Mouse (Mus musculus) midbrain, embryonic 15.5 days (tissue): ENCODE results near the gene Pomgnt2. TPM values are rescaled to one million over a fixed set of nuclear protein-coding genes. Genes with fewer than 3 reads are reported as not detected.
A peak's percentile ranks its signal among the peaks of the same experiment; 100 is the strongest.

Experiments used
- ATAC-seq: fragments of 200-750 bp; cut with Nextera tagmentation; replicated peaks from 2 replicates; pipeline ENCODE4 v1.8.0; 2017; ENCODE audit warnings: moderate TSS enrichment
- H3K27ac ChIP-seq: fragments of 300-500 bp; sonication (generic); 2 replicates; pipeline ENCODE4 v1.5.1; 2015; ENCODE audit warnings: mild to moderate bottlenecking, inconsistent platforms
- H3K27me3 ChIP-seq: fragments of 300-500 bp; sonication (generic); replicated peaks from 2 replicates; pipeline ENCODE4 v1.6.1; 2015; ENCODE audit warnings: inconsistent platforms
- H3K36me3 ChIP-seq: fragments of 300-500 bp; sonication (generic); replicated peaks from 2 replicates; pipeline ENCODE4 v1.6.1; 2015; ENCODE audit warnings: inconsistent platforms
- H3K4me1 ChIP-seq: fragments of 300-500 bp; sonication (generic); 2 replicates; pipeline ENCODE4 v1.6.1; 2015; ENCODE audit warnings: inconsistent platforms
- H3K4me2 ChIP-seq: fragments of 300-500 bp; sonication (generic); 2 replicates; pipeline ENCODE4 v1.6.1; 2015; ENCODE audit warnings: inconsistent platforms, mild to moderate bottlenecking, moderate library complexity
- H3K4me3 ChIP-seq: fragments of 300-500 bp; sonication (generic); 2 replicates; pipeline ENCODE4 v1.5.1; 2015; ENCODE audit warnings: mild to moderate bottlenecking, inconsistent platforms
- H3K9ac ChIP-seq: fragments of 300-500 bp; sonication (generic); 2 replicates; pipeline ENCODE4 v1.6.1; 2015; ENCODE audit warnings: mild to moderate bottlenecking, inconsistent platforms
- H3K9me3 ChIP-seq: fragments of 300-500 bp; sonication (generic); 2 replicates; pipeline ENCODE4 v1.6.1; 2016; ENCODE audit warnings: inconsistent platforms
- WGBS: fragments of 180-500 bp; shearing (Covaris S2); methylation state at CpG from one replicate; pipeline ENCODE4 v1.1.7; 2015; ENCODE audit warnings: mixed read lengths; 5-methylcytosine and 5-hydroxymethylcytosine counted together
- polyA plus RNA-seq: library from polyadenylated mRNA; unstranded; fragments of >200 nt; fragmentation: Nextera tagmentation; extraction: Ambion mirVana; gene quantifications from 2 replicates; pipeline ENCODE4 v1.2.1, GENCODE M21; 2015

The Pomgnt2 gene
- polyA plus RNA-seq, 1 experiment from 2014 or later, result 37.1 TPM

- no peak for ATAC-seq
- Histone ChIP-seq H3K9ac (no peak overlapping the region), H3K4me1 (peaks cover 11% of the 10 kb centered on the region), H3K27ac (no peak overlapping the region), H3K9me3 (no peaks in the 10 kb centered on the region), H3K4me3 (no peak overlapping the region), H3K4me2 (no peak overlapping the region), H3K36me3 (no peaks in the 10 kb centered on the region), H3K27me3 (no peaks in the 10 kb centered on the region; the same call in 1 of the 2 replicates)
- 12% methylated on average over 7 of the region's 7 CpGs for WGBS
Observed at GRCm38 (mm10) chr9:122006609-122007008, 9.7 kb upstream of the Pomgnt2 start.

- Histone ChIP-seq H3K27me3 (no peaks in the 10 kb centered on the region; the same call in 1 of the 2 replicates), H3K9ac (no peak overlapping the region), H3K4me1 (peaks cover 11% of the 10 kb centered on the region), H3K27ac (no peak overlapping the region), H3K4me3 (no peak overlapping the region), H3K9me3 (no peaks in the 10 kb centered on the region), H3K36me3 (no peaks in the 10 kb centered on the region), H3K4me2 (no peak overlapping the region)
- 91% methylated on average over 2 of the region's 2 CpGs for WGBS
- no peak for ATAC-seq
Observed at GRCm38 (mm10) chr9:122006175-122006574, 9.3 kb upstream of the Pomgnt2 start.

DNA sequence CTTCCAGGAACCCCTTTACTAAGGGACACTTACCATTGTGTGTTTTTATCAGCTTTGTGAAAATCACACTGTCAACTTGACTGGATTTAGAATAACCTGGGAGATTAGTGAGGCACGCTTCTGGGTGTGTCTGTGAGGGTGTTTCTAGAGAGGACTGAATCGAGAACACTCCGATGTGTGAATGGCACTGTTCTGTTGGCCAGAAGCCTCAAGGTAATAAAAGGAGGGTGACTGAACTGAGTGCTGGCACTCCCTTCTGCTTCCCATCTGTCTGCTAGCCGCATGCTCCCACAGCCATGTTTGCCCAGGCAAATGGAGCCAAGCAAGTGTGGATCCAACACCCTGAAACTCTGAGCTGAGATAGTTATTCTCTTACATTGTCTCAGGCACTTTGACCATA lies 1.1 kb upstream of the Pomgnt2 start:
- H3K27ac ChIP-seq, result no peak overlapping the region
- no peaks in the 10 kb centered on the region for H3K36me3 ChIP-seq
- H3K4me2 ChIP-seq, result no peak overlapping the region
- no peaks in the 10 kb centered on the region for H3K27me3 ChIP-seq
- H3K9ac ChIP-seq, result no peak overlapping the region
- no peak for ATAC-seq
- no peaks in the 10 kb centered on the region for H3K9me3 ChIP-seq
- H3K4me1 ChIP-seq, result peaks cover 22% of the 10 kb centered on the region
- no peak overlapping the region for H3K4me3 ChIP-seq
- 75% methylated on average over 4 of the region's 4 CpGs for WGBS

DNA sequence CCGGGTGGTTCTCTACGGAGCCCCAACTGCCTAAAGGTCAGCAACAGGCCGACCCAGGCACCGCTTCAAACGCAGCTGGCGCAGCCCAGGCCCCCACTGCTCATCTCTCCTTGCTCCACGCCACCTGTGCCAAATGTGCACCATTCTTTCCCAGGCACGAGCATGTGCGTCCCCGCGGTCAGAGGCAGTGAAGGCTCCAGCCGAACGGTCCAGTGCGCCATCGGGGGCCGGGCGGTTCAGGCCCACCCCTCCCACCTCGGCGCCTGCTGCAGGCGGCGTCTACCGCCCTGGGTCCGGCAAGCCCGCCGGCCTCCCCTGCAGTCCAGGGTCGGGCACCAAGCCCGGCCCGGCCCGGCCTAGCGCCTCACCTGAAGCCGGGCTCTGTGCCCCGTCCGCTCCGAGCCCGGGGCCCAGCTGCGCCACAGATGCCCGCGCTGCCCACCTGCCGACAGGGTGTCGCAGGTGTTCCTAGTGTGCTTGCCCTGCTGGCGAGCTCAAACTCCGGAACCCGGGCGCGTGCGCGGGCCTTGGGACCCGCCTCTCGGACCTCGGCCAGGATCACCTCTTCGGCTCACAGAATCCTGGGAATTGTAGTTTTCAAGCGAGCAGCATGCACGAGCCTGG lies 1.3 kb downstream of the Pomgnt2 start:
- peak overlapping the region; percentile 72 for H3K4me2 ChIP-seq
- H3K4me3 ChIP-seq, result peak overlapping the region; percentile 57
- under 1% methylated on average over 52 of the region's 53 CpGs for WGBS
- H3K27ac ChIP-seq, result 0 out of 2 replicates have a peak overlapping the region, but pooled peaks have one; percentile 22
- H3K9me3 ChIP-seq, result no peaks in the 10 kb centered on the region
- peak; percentile 92 for ATAC-seq
- no peaks in the 10 kb centered on the region for H3K36me3 ChIP-seq
- H3K9ac ChIP-seq, result peak overlapping the region; percentile 68
- peaks cover 22% of the 10 kb centered on the region for H3K4me1 ChIP-seq
- no peaks in the 10 kb centered on the region for H3K27me3 ChIP-seq

- peak overlapping the region; percentile 68 for H3K9ac ChIP-seq
- 18% methylated on average over 10 of the region's 10 CpGs for WGBS
- no peak overlapping the region for H3K27ac ChIP-seq
- H3K9me3 ChIP-seq, result no peaks in the 10 kb centered on the region
- no peaks in the 10 kb centered on the region for H3K27me3 ChIP-seq
- no peaks in the 10 kb centered on the region for H3K36me3 ChIP-seq
- H3K4me3 ChIP-seq, result peak overlapping the region; percentile 57
- H3K4me1 ChIP-seq, result peaks cover 22% of the 10 kb centered on the region
- H3K4me2 ChIP-seq, result peak overlapping the region; percentile 72
- peak; percentile 5; the same call in 1 of the 2 replicates for ATAC-seq
Observed at GRCm38 (mm10) chr9:121995077-121995476, 1.8 kb downstream of the Pomgnt2 start.

DNA sequence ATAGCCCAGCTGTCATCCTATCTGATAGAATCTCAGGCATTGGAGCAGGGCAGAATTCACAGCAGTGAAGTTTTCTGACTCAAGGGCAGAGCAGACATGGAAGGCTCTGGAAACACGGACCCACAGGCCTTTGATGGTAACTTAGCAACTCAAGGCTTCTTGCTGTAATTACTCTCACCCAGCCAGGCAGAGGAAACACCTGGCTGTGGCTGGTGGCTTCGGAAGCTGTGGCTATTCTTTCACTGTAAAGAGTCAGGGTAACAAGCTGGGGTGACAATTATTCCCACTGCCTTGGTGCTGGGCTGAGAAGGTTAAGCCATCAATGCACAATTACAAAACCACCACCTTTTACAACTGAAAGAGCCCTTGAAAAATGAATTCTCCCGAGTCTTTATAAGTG lies 3.9 kb downstream of the Pomgnt2 start:
- no peak overlapping the region for H3K27ac ChIP-seq
- ATAC-seq, result no peak
- H3K36me3 ChIP-seq, result no peaks in the 10 kb centered on the region
- no peaks in the 10 kb centered on the region for H3K27me3 ChIP-seq
- H3K9me3 ChIP-seq, result no peaks in the 10 kb centered on the region
- no peak overlapping the region for H3K4me2 ChIP-seq
- H3K4me1 ChIP-seq, result peaks cover 22% of the 10 kb centered on the region
- H3K9ac ChIP-seq, result no peak overlapping the region
- 73% methylated on average over 3 of the region's 3 CpGs for WGBS
- no peak overlapping the region for H3K4me3 ChIP-seq

- H3K27me3 ChIP-seq, result no peaks in the 10 kb centered on the region
- no peak overlapping the region for H3K9ac ChIP-seq
- no peaks in the 10 kb centered on the region for H3K9me3 ChIP-seq
- H3K4me2 ChIP-seq, result no peak overlapping the region
- no peak overlapping the region for H3K4me3 ChIP-seq
- 70% methylated on average over 5 of the region's 5 CpGs for WGBS
- no peaks in the 10 kb centered on the region for H3K36me3 ChIP-seq
- peaks cover 22% of the 10 kb centered on the region for H3K4me1 ChIP-seq
- no peak overlapping the region for H3K27ac ChIP-seq
- ATAC-seq, result no peak
Observed at GRCm38 (mm10) chr9:121991041-121991440, 5.9 kb downstream of the Pomgnt2 start.

DNA sequence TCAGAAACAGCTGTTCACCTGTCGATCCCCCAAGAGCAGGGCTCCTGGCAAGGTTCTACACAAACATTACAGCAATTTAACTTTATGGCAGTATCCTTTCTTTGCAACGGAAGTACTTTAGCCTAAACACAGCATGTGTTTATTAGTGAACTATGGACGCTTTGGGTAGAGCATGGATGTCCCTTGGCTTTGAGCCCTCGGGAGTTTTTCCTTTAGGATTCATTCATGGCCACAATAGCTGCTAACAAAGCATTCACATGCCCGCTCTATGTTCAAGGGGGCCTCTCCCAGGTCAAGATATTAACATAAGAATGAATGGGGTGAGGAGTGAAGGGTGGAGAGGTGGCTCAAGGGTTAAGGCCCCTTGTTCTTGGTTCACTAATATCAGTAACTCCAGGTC lies 7.4 kb downstream of the Pomgnt2 start:
- ATAC-seq, result no peak
- Histone ChIP-seq H3K4me3 (no peak overlapping the region), H3K4me1 (peaks cover 17% of the 10 kb centered on the region), H3K4me2 (no peak overlapping the region), H3K36me3 (no peaks in the 10 kb centered on the region), H3K9me3 (no peaks in the 10 kb centered on the region), H3K9ac (no peak overlapping the region), H3K27ac (no peak overlapping the region), H3K27me3 (no peaks in the 10 kb centered on the region)
- 20% methylated on average over 5 of the region's 5 CpGs for WGBS

GRCm38 (mm10) chr9:121988910-121989309 lies 8.0 kb downstream of the Pomgnt2 start:
- Histone ChIP-seq H3K4me1 (peaks cover 11% of the 10 kb centered on the region), H3K4me3 (no peak overlapping the region), H3K9ac (no peak overlapping the region), H3K9me3 (no peaks in the 10 kb centered on the region), H3K27ac (no peak overlapping the region), H3K27me3 (no peaks in the 10 kb centered on the region), H3K4me2 (no peak overlapping the region), H3K36me3 (no peaks in the 10 kb centered on the region)
- 80% methylated on average over 3 of the region's 3 CpGs for WGBS
- ATAC-seq, result no peak

DNA sequence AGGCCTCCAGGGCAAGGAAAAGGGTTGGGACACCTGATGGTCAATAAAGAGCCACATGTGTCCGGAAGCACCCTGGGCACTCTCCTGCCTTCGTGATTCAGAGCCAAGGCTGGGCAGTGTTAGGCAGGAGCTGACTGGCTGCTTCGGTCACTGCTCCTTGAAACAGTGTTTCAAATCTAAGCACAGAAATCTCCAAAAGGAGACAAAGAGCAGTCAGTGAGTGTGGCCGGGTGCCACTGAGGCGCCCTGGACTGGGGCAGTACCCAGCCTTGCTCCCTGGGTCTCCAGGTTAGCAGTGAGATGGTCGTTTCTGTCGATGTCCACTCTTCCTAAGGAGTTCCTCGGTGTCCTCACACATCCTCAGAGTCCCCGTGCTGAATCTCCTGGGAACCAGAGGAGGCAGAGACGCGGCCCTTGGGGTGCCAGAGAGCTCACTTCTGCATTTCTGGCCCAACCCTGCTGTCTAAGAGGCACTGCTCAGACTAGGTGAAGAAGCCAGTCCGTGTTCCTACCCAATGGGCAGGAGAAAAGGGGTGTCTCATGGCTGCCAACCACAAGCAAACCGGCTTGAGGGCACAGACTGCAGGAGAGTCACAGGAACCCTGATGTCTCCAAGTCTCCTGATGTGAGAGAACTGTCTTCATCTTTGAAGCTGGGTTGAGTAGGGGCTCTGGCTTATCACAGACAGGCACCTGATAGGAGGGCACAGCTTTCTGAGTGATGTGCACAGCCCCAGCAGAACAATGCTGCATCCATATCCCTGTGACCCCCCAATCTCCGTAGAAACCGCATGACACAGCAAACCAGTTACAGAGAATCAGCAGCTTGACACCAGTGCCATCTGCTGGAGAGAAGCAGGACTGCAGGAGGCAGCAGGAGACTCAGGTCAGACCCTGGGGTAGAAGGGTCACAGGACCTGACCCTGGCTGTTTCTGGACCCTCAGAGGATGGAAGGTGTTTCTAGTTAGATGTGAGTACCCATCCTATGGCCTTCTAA lies 12.1 kb downstream of the Pomgnt2 start:
- no peak overlapping the region for H3K4me3 ChIP-seq
- H3K27ac ChIP-seq, result no peak overlapping the region
- H3K36me3 ChIP-seq, result 0 out of 2 replicates have a peak, but pooled peaks cover 4% of the 10 kb centered on the region
- 71% methylated on average over 15 of the region's 15 CpGs for WGBS
- no peaks in the 10 kb centered on the region for H3K9me3 ChIP-seq
- ATAC-seq, result peak; percentile 41; the same call in 1 of the 2 replicates
- H3K27me3 ChIP-seq, result no peaks in the 10 kb centered on the region
- H3K4me2 ChIP-seq, result no peak overlapping the region
- H3K9ac ChIP-seq, result no peak overlapping the region
- H3K4me1 ChIP-seq, result peaks cover 4% of the 10 kb centered on the region; the same call in 1 of the 2 replicates

DNA sequence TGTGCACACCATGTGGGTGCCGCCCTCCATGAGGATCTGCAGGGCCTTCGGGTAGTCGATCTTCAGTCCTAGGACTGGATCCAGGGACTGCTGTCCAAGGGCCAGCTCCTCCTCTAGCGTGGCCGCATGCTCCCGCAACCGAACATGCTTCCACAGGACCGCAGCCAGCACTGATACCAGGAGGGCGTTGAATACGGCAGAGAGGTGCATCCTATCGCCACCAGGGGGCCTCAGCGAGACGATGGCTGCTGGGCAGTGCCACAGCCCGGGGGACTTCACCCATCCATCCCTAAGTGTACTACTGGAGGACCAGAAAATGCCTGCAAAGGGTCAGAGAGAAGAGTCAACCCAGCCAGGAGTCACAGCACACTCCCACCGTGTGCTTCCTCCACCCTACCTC lies 13.4 kb downstream of the Pomgnt2 start:
- Histone ChIP-seq H3K27me3 (no peaks in the 10 kb centered on the region), H3K9ac (no peak overlapping the region), H3K9me3 (no peaks in the 10 kb centered on the region), H3K27ac (no peak overlapping the region), H3K36me3 (0 out of 2 replicates have a peak, but pooled peaks cover 4% of the 10 kb centered on the region), H3K4me3 (no peak overlapping the region), H3K4me2 (no peak overlapping the region), H3K4me1 (peaks cover 4% of the 10 kb centered on the region; the same call in 1 of the 2 replicates)
- ATAC-seq, result peak; percentile 49; the same call in 1 of the 2 replicates
- WGBS, result 61% methylated on average over 15 of the region's 15 CpGs

GRCm38 (mm10) chr9:121982665-121983064 lies 14.2 kb downstream of the Pomgnt2 start:
- no peak for ATAC-seq
- Histone ChIP-seq H3K9me3 (no peaks in the 10 kb centered on the region), H3K9ac (no peak overlapping the region), H3K27me3 (no peaks in the 10 kb centered on the region), H3K4me3 (no peak overlapping the region), H3K36me3 (0 out of 2 replicates have a peak, but pooled peaks cover 4% of the 10 kb centered on the region), H3K27ac (no peak overlapping the region), H3K4me2 (no peak overlapping the region), H3K4me1 (peaks cover 4% of the 10 kb centered on the region; the same call in 1 of the 2 replicates)
- WGBS, result 91% methylated on average over 15 of the region's 15 CpGs
